Mouse (Mus musculus) kidney, embryonic 15.5 days (tissue): ENCODE measurements at regions not wholly inside any gene's neighbourhood (a gene's known extent, or its start where the extent isn't known, plus 50 kb on each side); places are given as distances from the start of the nearest gene placed in this dataset.
"Not testable (repeated sequence)": the region's sequence is repeated elsewhere in the genome, so short reads cannot be mapped to it uniquely, and the experiment has no call there.

Experiments
- ATAC-seq: fragments of 200-750 bp; cut with Nextera tagmentation; replicated peaks from 2 replicates; pipeline ENCODE4 v1.8.0; 2017; ENCODE audit warnings: moderate TSS enrichment; ENCODE audit not compliant: low FRiP score
- H3K27ac ChIP-seq: fragments of 300-500 bp; sonication (generic); 2 replicates; pipeline ENCODE4 v1.5.1; 2015; ENCODE audit warnings: mild to moderate bottlenecking, inconsistent platforms
- H3K27me3 ChIP-seq: fragments of 300-500 bp; sonication (generic); 2 replicates; pipeline ENCODE4 v1.6.1; 2015; ENCODE audit warnings: inconsistent platforms
- H3K36me3 ChIP-seq: fragments of 300-500 bp; sonication (generic); 2 replicates; pipeline ENCODE4 v1.6.1; 2015; ENCODE audit warnings: inconsistent platforms
- H3K4me1 ChIP-seq: fragments of 300-500 bp; sonication (generic); 2 replicates; pipeline ENCODE4 v1.6.1; 2015; ENCODE audit warnings: inconsistent platforms
- H3K4me2 ChIP-seq: fragments of 300-500 bp; sonication (generic); 2 replicates; pipeline ENCODE4 v1.6.1; 2015; ENCODE audit warnings: moderate library complexity, mild to moderate bottlenecking, inconsistent platforms
- H3K4me3 ChIP-seq: fragments of 300-500 bp; sonication (generic); replicated peaks from 2 replicates; pipeline ENCODE4 v1.5.1; 2015; ENCODE audit warnings: mild to moderate bottlenecking, inconsistent platforms
- H3K9ac ChIP-seq: fragments of 300-500 bp; sonication (generic); 2 replicates; pipeline ENCODE4 v1.6.1; 2015; ENCODE audit warnings: mild to moderate bottlenecking, inconsistent platforms
- H3K9me3 ChIP-seq: fragments of 300-500 bp; sonication (generic); replicated peaks from 2 replicates; pipeline ENCODE4 v1.6.1; 2016; ENCODE audit warnings: inconsistent platforms
- WGBS: fragments of 180-500 bp; shearing (Covaris S2); methylation state at CpG from one replicate; pipeline ENCODE4 v1.1.7; 2015; ENCODE audit warnings: mixed read lengths; 5-methylcytosine and 5-hydroxymethylcytosine counted together

GRCm38 (mm10) chr4:9724801-9725200 lies 1149.5 kb upstream of the 2610301B20Rik start:
- H3K4me1 ChIP-seq, H3K4me2 ChIP-seq, H3K4me3 ChIP-seq, H3K27ac ChIP-seq, H3K36me3 ChIP-seq, H3K9me3 ChIP-seq, H3K9ac ChIP-seq, ATAC-seq, H3K27me3 ChIP-seq: not testable (repeated sequence)
- WGBS: 82% methylated on average over 2 of the region's 2 CpGs

- H3K27me3 ChIP-seq: no peaks in the 10 kb centered on the region
- no peaks in the 10 kb centered on the region for H3K4me1 ChIP-seq
- no peaks in the 10 kb centered on the region for H3K9me3 ChIP-seq
- 71% methylated on average over 4 of the region's 4 CpGs for WGBS
- H3K4me2 ChIP-seq: no peak overlapping the region
- ATAC-seq: no peak
- no peak overlapping the region for H3K27ac ChIP-seq
- no peaks in the 10 kb centered on the region for H3K36me3 ChIP-seq
- no peak overlapping the region for H3K9ac ChIP-seq
- no peak overlapping the region for H3K4me3 ChIP-seq
These were observed 1136.6 kb upstream of the 2610301B20Rik start for GRCm38 (mm10) chr4:9737691-9738090.

- 84% methylated on average over 6 of the region's 6 CpGs for WGBS
- ATAC-seq: no peak
These were observed 1126.8 kb upstream of the 2610301B20Rik start for GRCm38 (mm10) chr4:9747411-9747938.

GRCm38 (mm10) chr4:9748110-9748509 lies 1126.2 kb upstream of the 2610301B20Rik start:
- no peak overlapping the region for H3K4me2 ChIP-seq
- no peak overlapping the region for H3K27ac ChIP-seq
- H3K36me3 ChIP-seq: no peaks in the 10 kb centered on the region
- WGBS: 86% methylated on average over 2 of the region's 2 CpGs
- H3K27me3 ChIP-seq: no peaks in the 10 kb centered on the region
- no peaks in the 10 kb centered on the region for H3K4me1 ChIP-seq
- no peak overlapping the region for H3K9ac ChIP-seq
- H3K9me3 ChIP-seq: no peaks in the 10 kb centered on the region
- H3K4me3 ChIP-seq: no peak overlapping the region
- ATAC-seq: no peak

More at GRCm38 (mm10) chr4:9747411-9747938, 1126.8 kb upstream of the 2610301B20Rik start:
- Histone ChIP-seq H3K4me3 (no peak overlapping the region), H3K4me1 (no peaks in the 10 kb centered on the region), H3K4me2 (no peak overlapping the region), H3K36me3 (no peaks in the 10 kb centered on the region), H3K9ac (no peak overlapping the region), H3K27me3 (no peaks in the 10 kb centered on the region), H3K9me3 (no peaks in the 10 kb centered on the region), H3K27ac (no peak overlapping the region)

- Histone ChIP-seq H3K9ac (no peak overlapping the region), H3K36me3 (no peaks in the 10 kb centered on the region), H3K27ac (no peak overlapping the region), H3K27me3 (no peaks in the 10 kb centered on the region), H3K4me3 (no peak overlapping the region), H3K4me1 (no peaks in the 10 kb centered on the region), H3K9me3 (no peaks in the 10 kb centered on the region), H3K4me2 (no peak overlapping the region)
- WGBS: 87% methylated on average over 3 of the region's 3 CpGs
- no peak for ATAC-seq
These were observed 1124.4 kb upstream of the 2610301B20Rik start for GRCm38 (mm10) chr4:9749877-9750276.

GRCm38 (mm10) chr4:9750404-9750803 lies 1123.9 kb upstream of the 2610301B20Rik start:
- no peak for ATAC-seq
- H3K4me2 ChIP-seq: no peak overlapping the region
- H3K27me3 ChIP-seq: no peaks in the 10 kb centered on the region
- H3K9me3 ChIP-seq: no peaks in the 10 kb centered on the region
- no peaks in the 10 kb centered on the region for H3K4me1 ChIP-seq
- H3K27ac ChIP-seq: no peak overlapping the region
- WGBS: 80% methylated on average over 4 of the region's 4 CpGs
- H3K9ac ChIP-seq: no peak overlapping the region
- H3K36me3 ChIP-seq: no peaks in the 10 kb centered on the region
- no peak overlapping the region for H3K4me3 ChIP-seq

- no peak for ATAC-seq
- H3K4me1 ChIP-seq: no peaks in the 10 kb centered on the region
- no peaks in the 10 kb centered on the region for H3K36me3 ChIP-seq
- no peak overlapping the region for H3K4me2 ChIP-seq
- H3K9me3 ChIP-seq: no peaks in the 10 kb centered on the region
- 89% methylated on average over 1 of the region's 1 CpGs for WGBS
- no peaks in the 10 kb centered on the region for H3K27me3 ChIP-seq
- no peak overlapping the region for H3K27ac ChIP-seq
- no peak overlapping the region for H3K4me3 ChIP-seq
- H3K9ac ChIP-seq: no peak overlapping the region
These were observed 1111.0 kb upstream of the 2610301B20Rik start for GRCm38 (mm10) chr4:9763321-9763720.

- 0 out of 2 replicates have a peak, but pooled peaks have one; percentile 7 for ATAC-seq
- no peaks in the 10 kb centered on the region for H3K36me3 ChIP-seq
- peak overlapping the region; percentile 64 for H3K4me3 ChIP-seq
- no peaks in the 10 kb centered on the region for H3K9me3 ChIP-seq
- no peaks in the 10 kb centered on the region for H3K4me1 ChIP-seq
- no peak overlapping the region for H3K9ac ChIP-seq
- 50% methylated on average over 9 of the region's 9 CpGs for WGBS
- H3K4me2 ChIP-seq: peak overlapping the region; percentile 88
- H3K27me3 ChIP-seq: no peaks in the 10 kb centered on the region
- no peak overlapping the region for H3K27ac ChIP-seq
These were observed 1104.6 kb upstream of the 2610301B20Rik start for GRCm38 (mm10) chr4:9769633-9770205.

GRCm38 (mm10) chr4:9770372-9771102 lies 1103.8 kb upstream of the 2610301B20Rik start:
- Histone ChIP-seq H3K4me2 (peak overlapping the region; percentile 88), H3K27me3 (no peaks in the 10 kb centered on the region), H3K9me3 (no peaks in the 10 kb centered on the region), H3K9ac (peak overlapping the region; percentile 53), H3K27ac (peak overlapping the region; percentile 87), H3K36me3 (no peaks in the 10 kb centered on the region), H3K4me3 (peak overlapping the region; percentile 64), H3K4me1 (no peaks in the 10 kb centered on the region)
- peak; percentile 95 for ATAC-seq
- WGBS: 1% methylated on average over 38 of the region's 38 CpGs

GRCm38 (mm10) chr4:9771103-9771474 lies 1103.2 kb upstream of the 2610301B20Rik start:
- H3K27ac ChIP-seq: peak overlapping the region; percentile 87
- peak overlapping the region; percentile 53 for H3K9ac ChIP-seq
- peak overlapping the region; percentile 88 for H3K4me2 ChIP-seq
- WGBS: 2% methylated on average over 5 of the region's 5 CpGs
- no peaks in the 10 kb centered on the region for H3K4me1 ChIP-seq
- no peaks in the 10 kb centered on the region for H3K27me3 ChIP-seq
- peak overlapping the region; percentile 64 for H3K4me3 ChIP-seq
- H3K36me3 ChIP-seq: no peaks in the 10 kb centered on the region
- ATAC-seq: peak; percentile 64
- H3K9me3 ChIP-seq: no peaks in the 10 kb centered on the region

- Histone ChIP-seq H3K27me3 (no peaks in the 10 kb centered on the region), H3K9me3 (no peaks in the 10 kb centered on the region), H3K9ac (no peak overlapping the region), H3K36me3 (no peaks in the 10 kb centered on the region), H3K4me3 (no peak overlapping the region), H3K4me1 (no peaks in the 10 kb centered on the region), H3K27ac (no peak overlapping the region), H3K4me2 (no peak overlapping the region)
- no peak for ATAC-seq
- 92% methylated on average over 8 of the region's 8 CpGs for WGBS
These were observed 1095.9 kb upstream of the 2610301B20Rik start for GRCm38 (mm10) chr4:9778391-9778790.

GRCm38 (mm10) chr4:9779594-9779993 lies 1094.7 kb upstream of the 2610301B20Rik start:
- no peak for ATAC-seq

More at GRCm38 (mm10) chr4:9779594-9779993, 1094.7 kb upstream of the 2610301B20Rik start:
- WGBS: 60% methylated on average over 3 of the region's 3 CpGs
- Histone ChIP-seq H3K27ac (no peak overlapping the region), H3K27me3 (no peaks in the 10 kb centered on the region), H3K9me3 (no peaks in the 10 kb centered on the region), H3K4me1 (no peaks in the 10 kb centered on the region), H3K4me3 (no peak overlapping the region), H3K9ac (no peak overlapping the region), H3K4me2 (no peak overlapping the region), H3K36me3 (no peaks in the 10 kb centered on the region)
